Mouse (Mus musculus) lung, adult 2 months (tissue): ENCODE data around the gene Klhl36.

Source experiments
- CTCF ChIP-seq: fragments of 200-500 bp; IDR thresholded peaks from 2 replicates; pipeline ENCODE4 v1.5.1; 2011; ENCODE audit warnings: mild to moderate bottlenecking, low read length, control low read depth; ENCODE audit not compliant: insufficient read depth
- POLR2A ChIP-seq: fragments of 200-500 bp; IDR thresholded peaks from 2 replicates; pipeline ENCODE4 v1.6.1; 2011; ENCODE audit warnings: low read depth, mild to moderate bottlenecking, control low read depth, low read length, borderline replicate concordance; ENCODE audit errors: extremely low read depth

DNA sequence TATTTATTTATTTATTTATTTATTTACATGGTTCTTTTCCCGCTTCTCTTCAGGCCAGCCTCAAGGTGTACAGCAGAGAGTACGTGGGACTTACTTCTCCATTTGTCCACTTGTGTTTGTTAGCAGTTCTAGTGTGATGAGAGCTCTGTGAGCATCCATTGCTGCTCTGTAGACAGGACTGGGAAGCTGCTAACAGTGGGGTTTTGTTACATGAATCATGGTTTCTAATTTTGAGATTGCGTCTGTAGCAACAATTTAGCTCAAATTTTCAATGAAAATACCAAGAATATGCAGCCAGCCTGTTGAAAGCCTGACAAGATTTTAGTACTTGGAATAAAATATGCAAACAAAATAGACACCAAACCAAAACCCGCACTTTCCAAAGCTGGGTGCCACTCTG lies 63.4 kb downstream of the Klhl36 start:
- TF ChIP-seq POLR2A (no peak), CTCF (no peak)
